Mouse (Mus musculus) urinary bladder, postnatal 25 days (tissue): ENCODE results near the gene Tmem163.

Source experiments
- DNase-seq: peaks from one replicate; pipeline ENCODE4 v3.0.0; 2022; ENCODE audit warnings: low spot score

The Tmem163 gene

DNA sequence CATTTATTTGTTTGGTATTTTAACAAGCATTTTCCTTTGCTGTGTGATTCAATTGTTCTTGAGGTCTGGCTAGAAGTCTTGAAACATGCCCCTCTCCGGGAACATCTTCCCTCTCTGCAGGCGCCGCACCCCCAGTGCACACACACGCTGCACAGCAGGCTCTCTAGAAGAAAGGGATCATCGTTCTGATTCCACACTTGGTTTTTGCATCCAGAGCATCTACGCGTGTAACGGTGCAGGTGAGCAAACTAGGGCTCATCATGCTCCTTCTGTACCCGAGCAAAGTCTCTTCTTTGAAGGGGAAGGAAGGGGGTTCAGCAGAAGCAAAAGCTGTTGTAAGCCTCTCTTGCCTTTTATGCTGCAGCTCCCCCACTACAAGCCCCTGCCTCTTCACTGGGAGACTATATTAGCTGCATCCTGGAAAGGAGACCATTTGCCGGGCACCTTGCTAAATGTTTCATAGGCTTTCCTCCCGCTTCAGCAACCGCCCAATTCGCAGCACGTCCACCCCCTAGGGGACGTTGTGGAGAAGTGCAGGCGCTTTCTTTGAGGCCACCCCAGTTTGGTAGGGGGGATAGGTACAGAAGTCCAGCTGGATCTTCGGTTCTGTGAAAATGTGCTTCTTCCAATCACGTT lies at the start of gene Tmem163:
Gene Tmem163, minus strand, starts transcription at position 51 of the 636 bp plus-strand sequence.
- DNase-seq = peak; percentile 11

DNA sequence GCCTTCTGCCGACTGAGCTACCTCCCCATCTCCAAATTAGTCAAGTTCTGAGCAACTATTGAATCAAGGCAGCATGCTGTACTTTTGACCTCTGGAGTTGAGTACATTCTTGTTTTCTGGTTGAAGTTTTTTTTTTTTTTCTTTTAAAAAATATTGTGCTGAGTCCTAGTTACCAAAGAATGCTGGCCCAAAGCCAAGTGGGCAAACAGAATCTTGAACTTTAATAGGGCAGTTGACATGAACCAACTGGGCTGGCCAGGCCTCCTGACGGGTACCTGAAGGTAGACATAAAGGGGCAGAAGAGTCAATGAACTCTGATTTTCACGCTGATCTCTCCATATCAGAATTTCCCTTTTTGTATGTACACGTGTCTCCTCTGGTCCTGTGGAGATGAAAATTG lies 49.7 kb upstream of the Tmem163 start, which contains the start of gene Acmsd:
Gene Acmsd, plus strand, starts transcription at position 318 of the 400 bp plus-strand sequence.
- no peak for DNase-seq

DNA sequence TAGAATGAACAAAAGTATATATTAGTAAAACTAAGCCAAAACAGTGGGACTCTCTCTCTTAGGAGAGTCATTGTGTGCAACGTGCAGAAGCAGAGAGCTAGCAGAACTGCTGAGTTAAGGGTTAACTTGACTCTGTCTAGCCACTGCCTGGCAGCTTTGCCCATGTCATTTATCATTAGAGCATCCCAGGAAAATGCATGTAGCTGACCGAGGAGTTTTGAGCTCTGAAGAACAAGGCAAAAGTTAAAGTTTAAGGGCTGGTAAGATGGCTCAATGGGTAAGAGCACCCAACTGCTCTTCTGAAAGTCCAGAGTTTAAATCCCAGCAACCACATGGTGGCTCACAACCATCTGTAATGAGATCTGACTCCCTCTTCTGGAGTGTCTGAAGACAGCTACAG lies 44.2 kb upstream of the Tmem163 start:
- DNase-seq = no peak

DNA sequence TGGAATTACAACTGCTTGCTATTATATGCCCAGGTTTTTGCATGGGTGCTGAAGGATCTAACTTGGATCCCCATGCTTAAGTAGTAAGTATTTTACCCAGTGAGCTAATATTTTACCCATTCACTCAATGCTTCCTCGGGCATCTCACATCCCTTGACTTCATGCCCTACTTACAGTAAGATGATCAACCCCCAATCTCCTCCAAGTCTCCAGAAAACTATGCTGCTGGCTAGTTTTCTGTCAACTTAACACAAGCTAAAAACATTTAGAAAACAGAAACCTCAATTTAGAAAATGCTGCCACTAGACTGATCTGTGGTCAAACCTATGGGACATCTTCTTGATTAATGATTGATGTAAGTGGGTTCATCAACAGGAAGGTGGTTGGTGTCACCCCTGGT lies 38.9 kb upstream of the Tmem163 start:
- DNase-seq = no peak

DNA sequence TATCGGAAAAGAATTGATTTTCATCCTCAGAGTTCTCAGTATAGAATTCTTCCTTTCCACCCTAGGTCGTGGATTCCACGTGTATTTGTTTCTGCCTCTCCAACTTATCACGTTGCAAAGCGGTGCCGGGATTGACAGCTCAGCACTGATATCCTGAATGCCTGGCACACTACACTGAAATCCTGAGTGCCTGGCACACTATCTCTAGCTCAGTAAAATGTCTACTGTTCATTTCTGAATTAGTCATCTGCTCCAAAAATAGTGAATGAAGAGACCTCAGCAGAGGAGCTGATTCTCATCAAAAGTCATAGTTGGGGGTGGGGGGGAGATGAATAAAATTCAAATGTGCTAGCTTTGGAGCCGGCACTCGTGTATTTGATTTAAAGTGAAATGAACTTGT lies 37.1 kb upstream of the Tmem163 start:
- DNase-seq = no peak

DNA sequence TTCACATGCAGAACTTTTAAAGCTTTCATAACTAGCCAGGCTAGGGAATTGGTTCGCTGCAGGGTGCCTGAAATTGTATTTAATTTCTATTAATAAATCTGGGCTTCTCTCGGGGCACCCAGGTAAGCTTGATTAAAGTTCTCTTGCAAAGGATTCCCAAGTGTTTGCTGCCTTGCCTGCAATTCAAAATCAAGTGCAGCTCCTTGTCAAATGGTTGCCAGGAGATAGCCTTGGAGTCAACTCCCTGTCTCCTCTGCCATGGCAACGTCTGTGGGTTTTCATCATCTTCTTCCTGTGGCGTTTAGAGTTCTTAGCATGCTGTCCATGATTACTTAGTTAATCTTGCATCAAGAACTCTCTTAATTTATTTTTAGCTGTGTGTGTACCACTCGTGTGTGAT lies 26.9 kb upstream of the Tmem163 start:
- DNase-seq = no peak

DNA sequence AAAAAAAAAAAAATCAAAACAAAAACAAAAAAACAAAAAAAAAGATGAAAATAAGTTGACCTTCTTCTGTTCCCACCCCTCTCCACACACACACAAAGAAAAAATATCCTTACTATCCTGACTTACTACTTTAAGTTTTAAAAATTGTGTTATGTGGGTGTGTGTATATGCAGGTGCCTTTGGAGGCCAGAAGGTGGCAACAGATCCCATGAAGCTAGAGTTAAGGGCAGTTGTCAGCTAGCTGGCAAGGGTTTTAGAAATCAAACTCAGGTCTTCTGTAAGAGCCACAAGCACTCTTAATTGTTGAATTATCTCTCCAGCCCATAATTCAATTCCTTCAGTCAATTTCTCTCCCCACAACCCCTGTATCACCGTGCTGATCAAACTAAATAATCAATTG lies 22.8 kb upstream of the Tmem163 start:
- DNase-seq = no peak

DNA sequence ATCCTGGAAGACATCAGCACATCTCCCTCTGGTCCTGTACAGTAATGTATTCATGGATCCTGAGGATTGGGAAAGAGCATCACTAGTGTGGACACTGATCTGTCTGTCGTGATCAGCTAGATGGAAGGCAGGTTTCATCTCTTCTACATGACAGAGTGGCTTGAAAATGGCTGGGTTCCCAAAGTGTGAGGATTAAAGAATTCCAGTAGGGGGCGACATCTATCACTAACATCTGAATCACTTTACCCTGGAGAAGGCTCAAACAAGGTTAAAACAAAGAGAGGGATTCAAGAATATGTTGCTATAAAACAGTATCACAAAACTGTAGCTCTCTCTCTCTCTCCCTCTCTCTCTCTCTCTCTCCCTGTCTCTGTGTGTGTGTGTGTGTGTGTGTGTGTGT lies 17.2 kb upstream of the Tmem163 start:
- no peak for DNase-seq

DNA sequence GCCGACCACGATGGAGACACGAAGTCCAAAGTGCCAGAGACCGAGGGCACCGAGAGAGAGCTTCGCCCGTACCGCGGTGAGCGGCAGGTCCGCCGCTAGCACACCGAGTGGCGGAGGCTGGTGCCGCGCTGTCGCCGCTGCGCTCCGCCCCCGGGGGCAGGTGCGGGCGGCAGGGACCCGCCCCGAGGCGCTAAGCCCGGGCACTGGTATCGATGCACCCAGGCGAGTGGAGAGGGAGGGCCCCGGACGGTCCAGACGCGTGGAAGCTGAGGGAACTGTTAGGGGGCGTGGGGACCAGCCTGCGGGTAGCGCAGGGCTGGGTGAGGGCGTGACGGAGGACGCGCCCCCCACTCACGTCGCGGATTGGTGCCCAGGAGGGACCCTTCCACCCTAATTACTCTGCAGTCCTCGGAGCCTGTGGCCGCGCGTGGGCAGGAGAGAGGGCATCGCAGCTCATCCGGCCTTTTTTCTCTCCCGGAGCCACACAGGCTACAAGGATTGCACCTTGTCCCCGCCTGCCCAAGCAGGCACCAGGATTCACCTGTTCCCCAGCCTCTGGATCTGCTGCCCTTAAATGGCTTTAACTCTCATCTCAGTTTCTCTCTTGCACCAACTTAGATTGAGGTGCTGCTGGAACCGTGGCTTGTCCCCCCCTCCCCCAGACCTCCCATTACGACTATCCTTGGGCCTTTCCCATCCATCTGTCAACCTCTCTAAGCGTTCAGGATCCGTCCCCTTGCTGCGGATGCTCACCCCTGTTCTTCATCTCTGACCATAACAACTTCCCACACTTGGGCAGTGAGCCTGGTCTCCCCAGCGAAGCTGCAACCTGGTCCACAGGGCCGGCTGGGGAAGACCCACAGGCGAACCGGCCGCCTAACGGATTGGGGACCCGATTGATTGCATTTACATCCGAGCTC lies 1.4 kb downstream of the Tmem163 start:
- peak; percentile 8 for DNase-seq

DNA sequence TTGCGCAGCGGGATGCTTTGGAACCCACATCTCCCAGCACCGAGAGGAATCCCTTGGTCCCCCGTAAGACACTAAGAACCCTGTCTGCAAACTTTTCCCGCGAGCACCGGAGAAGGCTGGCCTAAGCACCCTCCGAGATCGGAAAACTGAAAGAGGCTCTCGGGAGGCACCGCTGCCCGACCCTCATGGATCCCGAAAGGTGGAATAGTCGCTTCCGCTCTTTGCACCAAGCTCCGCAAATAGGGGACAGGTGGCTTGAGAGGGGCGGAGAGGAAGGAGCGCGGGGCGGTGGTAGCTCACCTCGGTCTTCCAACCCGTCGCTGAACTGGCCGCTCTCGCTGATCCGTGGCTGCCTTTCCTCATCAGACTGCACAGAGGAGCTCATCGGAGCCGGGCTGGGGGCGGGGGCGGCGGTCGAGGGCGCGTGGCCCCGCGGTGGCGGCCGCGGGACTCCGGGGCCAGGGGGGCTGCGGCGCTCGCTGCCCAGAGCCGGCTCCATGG lies 2.2 kb downstream of the Tmem163 start:
- DNase-seq = no peak

DNA sequence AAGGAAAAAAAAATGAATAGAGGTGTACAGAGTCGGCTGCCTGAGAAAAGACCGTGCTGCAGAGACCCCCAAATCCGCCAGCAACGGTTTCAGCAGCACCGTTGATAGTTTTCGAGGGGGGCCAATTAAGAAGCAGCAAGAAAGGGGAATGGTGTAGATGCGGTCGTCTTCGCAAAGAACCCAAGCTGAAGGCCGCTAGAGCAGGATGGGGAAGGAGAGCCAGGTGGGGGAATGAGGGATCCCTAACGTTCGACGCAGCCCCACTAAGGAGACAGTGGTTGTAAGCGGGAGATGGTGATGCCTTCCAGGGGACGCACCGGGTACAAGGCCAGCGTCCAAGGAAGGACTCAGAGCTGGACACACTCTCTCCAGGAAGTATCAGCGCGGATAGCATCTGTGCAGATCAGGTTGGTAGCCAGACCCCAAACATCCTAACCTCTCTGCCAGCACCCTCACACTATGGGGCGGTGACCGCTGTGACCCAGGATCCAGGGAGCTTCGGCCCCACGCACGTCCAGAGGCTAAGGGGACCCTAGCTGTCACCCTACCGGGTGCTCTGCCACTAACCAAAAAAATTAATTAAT lies 2.7 kb downstream of the Tmem163 start:
- DNase-seq = no peak

DNA sequence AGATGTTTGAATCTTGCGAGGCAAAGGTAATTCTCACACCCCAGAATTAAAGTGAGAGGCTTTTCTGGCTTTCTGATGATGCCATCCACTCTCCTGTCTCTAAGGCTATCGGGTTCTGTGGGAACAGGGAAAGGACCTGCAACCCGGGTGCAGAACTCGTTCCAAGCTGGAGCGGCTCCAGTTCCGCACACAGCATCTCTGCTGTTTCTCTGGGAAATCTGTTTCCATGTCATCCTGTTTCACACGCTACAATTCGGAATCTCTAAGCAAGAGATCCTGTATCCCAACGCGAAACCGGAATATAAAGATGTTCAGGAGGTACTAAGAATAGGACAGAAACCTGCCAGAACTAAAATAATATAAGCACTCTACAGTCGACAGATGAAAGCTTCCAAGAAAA lies 3.2 kb downstream of the Tmem163 start:
- DNase-seq = no peak

DNA sequence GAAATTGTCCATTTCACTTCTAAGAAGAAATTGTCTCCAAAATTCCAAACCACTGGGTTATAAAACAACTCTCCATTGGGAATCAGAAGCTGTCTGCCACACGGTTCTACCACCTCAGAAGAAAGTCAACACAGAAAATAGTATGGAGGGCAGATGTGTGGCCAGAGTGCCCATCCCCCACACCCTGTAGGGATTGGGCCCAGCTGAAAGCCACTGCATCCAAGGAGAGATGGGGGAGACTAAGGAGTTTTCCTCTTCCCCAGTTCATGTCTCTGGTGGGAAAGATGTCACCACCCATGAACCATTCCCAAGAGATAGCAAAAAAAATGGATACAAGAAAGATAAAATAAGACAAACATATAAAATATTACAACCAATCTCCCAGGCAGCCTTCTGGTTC lies 4.1 kb downstream of the Tmem163 start:
- DNase-seq = no peak

DNA sequence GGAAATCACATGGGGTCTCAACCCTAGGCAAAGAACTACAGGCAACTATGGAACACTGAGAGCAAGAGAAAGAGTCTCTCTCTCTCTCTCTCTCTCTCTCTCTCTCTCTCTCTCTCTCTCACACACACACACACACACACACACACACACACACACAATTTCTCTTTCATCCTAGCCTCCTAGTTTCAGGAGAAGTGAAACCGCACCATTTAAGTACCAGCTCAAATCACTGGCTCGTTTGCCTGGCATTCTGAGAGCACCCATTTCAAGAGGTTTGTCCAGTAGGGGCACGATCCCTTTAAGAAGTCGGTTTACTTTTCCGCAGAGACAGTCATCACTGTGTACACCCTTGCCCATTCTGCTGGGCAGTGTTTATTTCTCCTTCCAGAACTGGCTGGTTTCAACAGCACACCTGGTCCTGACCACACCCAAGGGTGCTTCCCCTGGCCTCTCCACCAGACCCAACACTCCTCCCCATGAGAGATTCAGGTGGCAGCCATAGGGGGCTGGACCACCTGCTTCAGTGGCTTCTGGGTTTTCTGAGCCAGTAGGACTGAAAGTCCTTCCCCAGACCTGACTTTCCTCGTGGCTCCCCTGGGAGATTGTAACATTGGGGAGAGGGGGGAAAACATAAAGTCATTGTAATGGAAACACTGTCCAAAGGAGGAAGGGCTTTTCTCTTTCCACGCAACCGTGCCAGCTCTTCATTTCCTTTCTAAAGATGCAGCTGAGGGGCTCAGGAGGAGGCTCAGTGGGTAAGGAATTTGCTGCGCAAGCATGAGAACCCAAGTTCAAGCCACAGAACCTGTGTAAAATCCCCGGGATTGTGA lies 5.9 kb downstream of the Tmem163 start:
- DNase-seq = no peak

DNA sequence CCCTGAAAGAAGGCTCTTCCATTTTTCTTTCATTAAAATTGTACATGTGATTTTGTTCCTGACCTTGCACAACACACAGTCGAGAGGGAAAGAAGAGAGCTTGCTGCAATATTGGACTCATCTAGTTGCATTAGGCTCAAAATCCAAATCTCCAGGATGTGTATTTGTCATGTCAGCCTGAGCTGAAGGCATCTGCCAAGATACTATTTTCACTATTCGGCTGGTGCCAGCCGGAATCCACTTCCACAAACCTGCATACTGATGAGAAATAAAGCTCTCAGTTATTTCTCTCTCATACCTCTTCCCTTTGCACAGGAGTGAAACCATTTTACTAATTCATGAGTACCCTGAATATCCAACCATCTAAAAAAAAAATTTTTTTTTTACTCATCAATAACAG lies 11.2 kb downstream of the Tmem163 start:
- no peak for DNase-seq

DNA sequence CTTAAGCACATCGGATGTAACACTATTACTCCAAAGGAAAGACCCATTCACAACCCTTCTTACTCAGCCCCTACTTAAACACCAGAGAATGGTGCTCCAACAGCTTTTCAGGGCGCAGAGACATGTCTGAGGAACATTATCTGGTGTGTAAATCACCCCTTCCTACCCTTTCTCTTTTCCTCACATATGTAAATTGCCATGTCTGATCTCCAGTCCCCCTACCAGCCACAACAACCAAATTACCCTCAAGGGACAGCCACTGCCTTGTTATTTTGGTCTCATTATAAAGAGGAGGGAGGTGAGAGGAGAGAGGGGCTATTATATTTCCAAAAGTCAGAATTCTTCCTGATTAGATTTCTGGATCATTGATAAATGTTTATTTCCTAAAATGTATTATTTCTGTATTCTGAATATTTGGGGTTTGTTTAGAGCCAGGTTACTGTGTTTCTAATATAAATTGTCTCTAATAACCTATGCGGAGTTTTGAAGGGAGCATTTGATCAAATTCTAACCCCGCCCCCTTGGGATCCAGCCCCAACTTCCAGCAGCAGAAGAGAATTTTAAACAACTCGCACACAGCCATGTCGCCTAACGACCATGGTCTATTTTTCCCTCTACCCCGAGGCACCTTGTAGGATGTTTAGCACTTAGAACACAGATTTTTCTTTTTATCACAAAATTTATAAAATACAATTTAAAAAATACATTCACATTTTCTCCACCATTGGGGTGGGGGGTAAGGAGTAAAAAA lies 12.1 kb downstream of the Tmem163 start:
- DNase-seq = no peak

DNA sequence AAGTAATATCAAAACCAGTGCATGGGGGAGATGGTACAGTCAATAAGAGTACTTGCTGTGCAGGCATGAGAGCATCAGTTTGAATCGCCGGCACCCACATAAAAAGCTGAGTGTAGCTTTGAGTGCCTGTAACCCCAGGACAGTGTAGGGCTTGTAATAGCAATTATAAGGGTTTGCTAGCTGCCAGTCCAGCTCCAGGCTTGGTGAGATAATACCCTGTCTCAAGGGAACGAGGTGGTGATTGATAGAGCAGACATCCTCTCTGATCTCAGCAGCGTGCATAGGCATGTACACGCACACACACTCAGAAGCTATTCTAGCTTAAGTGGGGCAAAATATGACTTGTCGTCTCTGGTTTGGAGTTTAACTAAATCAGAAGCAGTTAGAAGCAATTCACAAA lies 13.1 kb downstream of the Tmem163 start:
- no peak for DNase-seq

DNA sequence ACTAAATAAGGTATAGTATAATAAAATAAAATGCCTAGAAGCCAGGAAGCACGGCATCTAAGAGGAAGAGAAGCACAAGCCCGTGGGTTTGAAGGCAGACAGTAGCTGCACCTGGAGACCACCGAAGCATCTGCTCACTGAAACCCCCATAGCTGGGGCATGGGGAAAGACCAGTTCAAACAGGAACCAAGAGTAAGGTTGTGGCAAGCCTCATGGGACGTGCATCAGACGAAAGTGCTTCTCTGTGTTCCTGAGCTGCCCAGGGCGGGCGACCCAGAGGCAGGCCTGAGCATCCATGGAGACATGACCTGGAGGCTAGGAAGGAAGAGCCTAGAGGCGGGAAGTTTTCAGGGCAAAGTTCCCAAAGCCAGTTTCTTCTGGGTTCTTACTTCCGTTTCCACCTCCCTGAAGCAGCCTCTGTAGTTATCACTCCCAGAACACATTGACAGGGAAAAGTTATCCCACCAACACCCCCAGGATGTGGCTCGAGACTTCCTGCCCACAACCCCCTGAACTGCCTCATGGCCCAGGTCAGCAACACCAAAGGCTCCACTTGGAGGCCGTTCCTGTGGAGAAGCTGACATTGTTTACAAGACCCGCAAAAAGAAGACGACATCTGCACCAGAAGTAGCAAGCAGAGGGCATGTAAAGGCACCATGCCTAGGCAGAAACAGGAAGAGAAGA lies 16.8 kb downstream of the Tmem163 start:
- no peak for DNase-seq

DNA sequence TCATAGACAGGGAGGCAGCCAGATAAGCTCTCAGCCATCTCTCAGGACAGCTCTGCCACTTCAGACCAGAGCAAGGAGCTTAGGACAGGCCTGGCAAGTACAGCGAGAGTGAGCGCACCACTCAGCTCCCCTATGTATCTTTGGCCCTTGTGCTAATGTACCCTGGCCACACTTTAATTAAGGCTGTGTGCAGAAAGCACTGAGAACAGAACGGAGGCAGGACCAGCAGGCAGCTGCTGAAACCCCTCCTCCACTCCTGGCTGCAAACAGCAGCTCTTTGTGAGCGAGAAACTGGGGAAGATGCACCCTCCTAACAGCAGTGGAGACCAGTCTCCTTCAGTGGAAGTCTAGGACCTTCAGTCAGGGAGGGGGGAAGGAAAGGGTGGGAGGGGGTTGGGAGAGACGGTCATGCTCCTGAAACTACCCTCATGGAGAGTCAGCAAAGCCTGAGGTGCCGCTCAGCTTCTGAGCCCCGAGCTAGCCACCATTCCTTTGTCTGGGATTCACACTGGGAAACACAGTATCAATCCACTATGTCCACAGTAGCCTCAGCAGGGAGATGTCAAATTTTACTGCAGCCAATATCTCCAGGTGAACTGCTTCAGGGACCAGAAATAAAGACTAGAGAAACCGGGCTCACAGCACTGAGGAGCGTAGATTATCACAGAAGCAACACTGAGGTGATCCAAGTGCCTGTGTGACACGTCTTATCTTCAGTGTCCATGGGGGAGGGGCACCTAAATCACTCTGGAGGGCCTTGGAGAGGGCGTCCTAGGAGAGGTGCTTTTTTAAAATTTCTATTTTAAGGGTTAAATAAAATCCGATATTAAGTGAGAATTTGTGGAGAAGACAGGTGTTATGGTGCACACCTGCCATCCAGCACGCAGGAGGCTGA lies 18.0 kb downstream of the Tmem163 start:
- DNase-seq = no peak

DNA sequence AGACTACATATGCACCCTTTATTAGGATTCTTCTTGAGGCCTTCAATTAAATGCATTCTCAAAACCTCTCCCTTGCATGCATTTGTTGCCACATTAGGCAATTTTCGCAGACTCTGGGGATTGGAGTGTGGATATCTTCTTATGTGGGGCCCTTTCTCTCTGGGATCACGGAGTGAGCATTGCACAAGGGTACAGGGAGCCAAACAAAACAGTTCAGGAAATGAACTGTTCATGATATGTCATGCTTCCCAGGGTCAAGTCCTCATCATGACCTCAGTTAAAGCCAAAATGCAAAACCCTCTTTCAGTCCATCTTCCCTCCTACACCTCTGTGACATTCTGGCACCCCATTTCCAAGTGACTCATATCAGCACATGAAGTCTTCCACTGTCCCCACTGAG lies 27.8 kb downstream of the Tmem163 start:
- DNase-seq = no peak
